Mouse (Mus musculus) brain, embryonic 14.5 days (tissue): ENCODE results near the gene I830077J02Rik.

Experiments
- CTCF ChIP-seq: fragments of 200-500 bp; IDR thresholded peaks from 2 replicates; pipeline ENCODE4 v1.5.1; 2012; ENCODE audit warnings: inconsistent platforms, mild to moderate bottlenecking, moderate library complexity, borderline replicate concordance; ENCODE audit not compliant: insufficient read depth, insufficient read length; ENCODE audit errors: extremely low read depth
- POLR2A ChIP-seq: fragments of 200-500 bp; IDR thresholded peaks from 2 replicates; pipeline ENCODE4 v1.6.1; 2012; ENCODE audit warnings: mild to moderate bottlenecking, inconsistent platforms, borderline replicate concordance; ENCODE audit not compliant: poor library complexity, insufficient read depth, insufficient read length, severe bottlenecking; ENCODE audit errors: extremely low read depth

GRCm38 (mm10) chr3:105876022-105876421, 56.4 kb downstream of the I830077J02Rik start:
- TF ChIP-seq CTCF (no peak), POLR2A (no peak)
